Mouse (Mus musculus): ENCODE data around the gene Coro2a.
"Not testable (repeated sequence)": the region's sequence is repeated elsewhere in the genome, so short reads cannot be mapped to it uniquely, and the experiment has no call there.

DNA sequence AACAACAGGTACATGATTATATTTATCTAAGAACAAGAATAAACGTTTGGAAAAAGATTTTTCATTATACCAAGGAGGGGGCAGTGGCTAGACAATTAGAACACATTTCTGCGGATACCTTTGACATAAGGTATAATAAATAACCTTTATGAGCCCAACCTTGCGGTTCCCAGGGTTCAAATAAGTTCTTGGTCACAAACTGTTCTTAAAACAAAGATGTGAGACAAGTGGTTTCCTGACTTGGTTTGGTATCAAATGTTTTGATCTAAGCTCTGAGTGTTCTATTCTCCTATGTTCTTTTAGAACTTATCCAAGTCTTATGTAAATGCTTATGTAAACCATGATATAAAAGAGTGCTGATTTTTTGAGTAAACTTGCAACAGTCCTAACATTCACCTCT is 17.5 kb downstream of the Coro2a start:
- not testable (repeated sequence) for TF ChIP-seq POLR2A (IDR thresholded peaks at IDR 0.05; ENCODE audit: borderline replicate concordance, extremely low read depth, insufficient read depth, insufficient read length, poor library complexity, severe bottlenecking); CTCF (IDR thresholded peaks at IDR 0.05; ENCODE audit: borderline replicate concordance, extremely low read depth, insufficient read depth, insufficient read length)
